Mouse (Mus musculus) liver, embryonic 14.5 days (tissue): ENCODE measurements around the gene Pxk.

Source experiments
- CTCF ChIP-seq: IDR thresholded peaks from 2 replicates; pipeline ENCODE4 v1.5.1; 2016; ENCODE audit warnings: antibody characterized with exemption, low read depth, control low read depth
- EP300 ChIP-seq: IDR thresholded peaks from 2 replicates; pipeline ENCODE4 v1.6.1; 2016; ENCODE audit warnings: antibody characterized with exemption, low read depth

DNA sequence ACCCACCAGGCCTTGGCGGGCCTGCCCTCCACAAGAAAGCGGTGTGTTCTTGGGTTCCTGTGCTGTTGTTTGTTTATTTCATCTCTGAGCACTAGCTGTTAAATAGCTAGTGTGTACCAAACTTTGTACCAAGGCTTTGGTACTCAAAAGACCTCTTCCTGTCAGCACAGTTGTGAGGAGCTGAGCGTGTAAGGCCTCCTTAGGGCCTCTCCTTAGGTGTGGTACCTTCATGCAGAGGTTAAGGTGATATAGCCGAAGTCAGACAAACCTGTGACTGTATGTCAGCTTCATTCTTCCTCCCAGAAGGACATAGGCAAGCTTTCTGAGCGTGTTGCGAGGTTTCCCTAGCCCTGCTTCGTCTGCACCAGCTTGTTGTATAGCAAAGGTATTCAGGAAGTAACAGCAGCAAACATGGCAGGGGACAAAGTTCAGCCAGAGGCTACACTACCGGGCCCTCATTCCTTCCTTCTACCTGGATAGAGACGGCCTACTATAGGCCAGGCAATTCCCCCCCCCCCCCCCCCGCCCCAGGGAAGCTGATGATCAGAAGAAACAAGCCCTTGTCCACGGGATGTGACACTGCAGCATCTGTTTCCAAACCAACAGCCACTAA lies 48.7 kb downstream of the Pxk start:
- TF ChIP-seq CTCF = no peak
- no peak for TF ChIP-seq EP300
